In genomic region chr11:62645732-62646494, GRCm38 (mm10) we compare ENCODE assay signal across 8 mouse cellular contexts. TPM values are rescaled to one million over a fixed set of nuclear protein-coding genes. Genes with fewer than 3 reads are reported as not detected.
DNase-seq lines count a peak whose midpoint lies in the region; ATAC-seq and TF ChIP-seq lines count a peak whose summit lies in the region.

No protein-coding gene starts in this region.

- TF ChIP-seq POLR2A in MEL (IDR thresholded peaks at IDR 0.05; ENCODE audit: control insufficient read depth in 1 of 2, insufficient read depth in 1 of 2, low read depth in 1 of 2, low read length in 2 of 2, poor library complexity in 1 of 2) = no peak

- H3K4me1 ChIP-seq in MEL (ENCODE audit: control insufficient read depth in 1 of 2, insufficient read depth in 2 of 2, low read length in 2 of 2) = peaks cover 20 to 37% of the 10 kb centered on the region in 2 experiments
- peaks cover 43% of the 10 kb centered on the region for H3K4me1 ChIP-seq in hindbrain, embryonic 16.5 days (ENCODE audit: control insufficient read depth, insufficient read depth, low read depth, low read length)
- H3K4me1 ChIP-seq in liver, embryonic 13.5 days (replicated peaks) = peaks cover 77% of the 10 kb centered on the region
- H3K4me1 ChIP-seq in neural tube, embryonic 13.5 days (replicated peaks) = peaks cover 67% of the 10 kb centered on the region

- peak; percentile 62 for DNase-seq in adrenal gland, adult 2 months
- no peak for DNase-seq in adrenal gland, postnatal 4 days (ENCODE audit: low spot score in 2 of 2)
- DNase-seq in MEL (ENCODE audit: low read depth, low spot score) = peak; percentile 94
- no peak for DNase-seq in liver, embryonic 13.5 days
- no peak for DNase-seq in thymus, postnatal 25 days

- peak overlapping the region; percentile 93 for H3K4me2 ChIP-seq in hindbrain, embryonic 16.5 days (ENCODE audit: low read length)
- H3K4me2 ChIP-seq in liver, embryonic 13.5 days = peak overlapping the region; percentile 99
- H3K4me2 ChIP-seq in neural tube, embryonic 13.5 days = peak overlapping the region; percentile 97

- H3K27ac ChIP-seq in MEL (ENCODE audit: control insufficient read depth, low read depth, low read length) = peak overlapping the region; percentile 59
- 0 out of 2 replicates have a peak overlapping the region, but pooled peaks have one; percentile 11 for H3K27ac ChIP-seq in hindbrain, embryonic 16.5 days (ENCODE audit: low read depth, low read length)
- H3K27ac ChIP-seq in liver, embryonic 13.5 days = peak overlapping the region; percentile 34
- peak overlapping the region; percentile 46 for H3K27ac ChIP-seq in neural tube, embryonic 13.5 days (replicated peaks)

- TF ChIP-seq EP300 in MEL (IDR thresholded peaks at IDR 0.05; ENCODE audit: low read depth in 1 of 2, low read length in 2 of 2) = peak; percentile 64 to 86

- H3K36me3 ChIP-seq in MEL (ENCODE audit: control insufficient read depth in 1 of 2, insufficient read depth in 2 of 2, low read length in 2 of 2) = peaks cover 0 to 28% of the 10 kb centered on the region in 2 experiments; a peak in 3 of 4 replicates
- no peaks in the 10 kb centered on the region for H3K36me3 ChIP-seq in hindbrain, embryonic 16.5 days (ENCODE audit: control insufficient read depth, insufficient read depth, low read length)
- H3K36me3 ChIP-seq in liver, embryonic 13.5 days = no peaks in the 10 kb centered on the region
- H3K36me3 ChIP-seq in neural tube, embryonic 13.5 days = no peaks in the 10 kb centered on the region

- ATAC-seq in frontal cortex, adult (ENCODE audit: low TSS enrichment) = peak; percentile 55
- ATAC-seq in hindbrain, embryonic 16.5 days = no peak
- ATAC-seq in liver, embryonic 13.5 days (ENCODE audit: low read depth) = no peak
- ATAC-seq in neural tube, embryonic 13.5 days (ENCODE audit: low read depth) = no peak

- no peaks in the 10 kb centered on the region for H3K27me3 ChIP-seq in MEL (ENCODE audit: control insufficient read depth in 1 of 2, insufficient read depth in 2 of 2, low read length in 2 of 2)
- H3K27me3 ChIP-seq in hindbrain, embryonic 16.5 days (replicated peaks; ENCODE audit: control insufficient read depth, insufficient read depth, low read length) = no peaks in the 10 kb centered on the region
- H3K27me3 ChIP-seq in liver, embryonic 13.5 days = peaks cover 7% of the 10 kb centered on the region; the same call in 1 of the 2 replicates
- H3K27me3 ChIP-seq in neural tube, embryonic 13.5 days = no peaks in the 10 kb centered on the region

- no peak for TF ChIP-seq RAD21 in MEL (IDR thresholded peaks at IDR 0.05; ENCODE audit: low read depth, low read length)

- peaks cover 7% of the 10 kb centered on the region for H3K79me2 ChIP-seq in MEL (ENCODE audit: control insufficient read depth, insufficient read depth, low read length, poor library complexity)

- no peaks in the 10 kb centered on the region for H3K9me3 ChIP-seq in MEL (replicated peaks; ENCODE audit: insufficient read depth, low read length)
- H3K9me3 ChIP-seq in hindbrain, embryonic 16.5 days (ENCODE audit: control insufficient read depth, low read length) = no peaks in the 10 kb centered on the region
- no peaks in the 10 kb centered on the region for H3K9me3 ChIP-seq in liver, embryonic 13.5 days (replicated peaks)
- H3K9me3 ChIP-seq in neural tube, embryonic 13.5 days = no peaks in the 10 kb centered on the region

- peak overlapping the region; percentile 3 to 87; a peak in 3 of 4 replicates for H3K4me3 ChIP-seq in MEL (ENCODE audit: control insufficient read depth in 1 of 2, insufficient read depth in 1 of 2, low read depth in 2 of 2, low read length in 2 of 2)
- H3K4me3 ChIP-seq in hindbrain, embryonic 16.5 days (ENCODE audit: low read length) = peak overlapping the region; percentile 27
- no peak overlapping the region for H3K4me3 ChIP-seq in liver, embryonic 13.5 days (replicated peaks)
- H3K4me3 ChIP-seq in neural tube, embryonic 13.5 days = peak overlapping the region; percentile 73

- no peak for TF ChIP-seq CTCF in MEL (IDR thresholded peaks at IDR 0.05 in 2 of 3, conservative IDR thresholded peaks at IDR 0.05 in 1 of 3; ENCODE audit: control insufficient read depth in 1 of 3, insufficient read depth in 1 of 3, low read depth in 2 of 3, low read length in 3 of 3, poor library complexity in 1 of 3, severe bottlenecking in 1 of 3)

- peak overlapping the region; percentile 6; the same call in 1 of the 2 replicates for H3K9ac ChIP-seq in MEL (ENCODE audit: control insufficient read depth, low read depth, low read length, poor library complexity, severe bottlenecking)
- peak overlapping the region; percentile 49 for H3K9ac ChIP-seq in hindbrain, embryonic 16.5 days (ENCODE audit: low read depth, low read length)
- peak overlapping the region; percentile 26; the same call in 1 of the 2 replicates for H3K9ac ChIP-seq in liver, embryonic 13.5 days
- peak overlapping the region; percentile 17 for H3K9ac ChIP-seq in neural tube, embryonic 13.5 days

- 26% methylated on average over 8 of the region's 8 CpGs for WGBS in hindbrain, embryonic 16.5 days
- 28% methylated on average over 8 of the region's 8 CpGs for WGBS in liver, embryonic 13.5 days (ENCODE audit: insufficient replicate concordance)
- WGBS in neural tube, embryonic 13.5 days = 34% methylated on average over 8 of the region's 8 CpGs

TF ChIP-seq in MEL, 35 proteins besides CTCF, POLR2A, EP300 and RAD21 (continues in another document):
- TF ChIP-seq POLR2AphosphoS2 (IDR thresholded peaks at IDR 0.05; ENCODE audit: low read length) (no peak), ELF1 (IDR thresholded peaks at IDR 0.05; ENCODE audit: low read depth, low read length) (no peak; the same call in 1 of the 2 replicates), GATA1 (IDR thresholded peaks at IDR 0.05; ENCODE audit: low read depth, low read length) (no peak), ETS1 (IDR thresholded peaks at IDR 0.05; ENCODE audit: low read depth, low read length) (peak; percentile 66; the same call in 1 of the 2 replicates), RCOR1 (IDR thresholded peaks at IDR 0.05; ENCODE audit: low read depth, low read length) (peak; percentile 15; the same call in 1 of the 2 replicates), MYC (IDR thresholded peaks at IDR 0.05; ENCODE audit: low read depth, low read length) (no peak), UBTF (IDR thresholded peaks at IDR 0.05; ENCODE audit: borderline replicate concordance, insufficient read depth, low read depth, low read length) (no peak), NELFE (IDR thresholded peaks at IDR 0.05; ENCODE audit: low read depth, low read length) (no peak), POLR2AphosphoS5 (IDR thresholded peaks at IDR 0.05; ENCODE audit: borderline replicate concordance, low read depth, low read length) (no peak), MAFK (IDR thresholded peaks at IDR 0.05; ENCODE audit: borderline replicate concordance, low read depth, low read length) (no peak), TAL1 (IDR thresholded peaks at IDR 0.05; ENCODE audit: low read length) (no peak), NRF1 (IDR thresholded peaks at IDR 0.05; ENCODE audit: insufficient read depth, low read depth, low read length, poor library complexity, severe bottlenecking) (no peak), TBP (IDR thresholded peaks at IDR 0.05; ENCODE audit: low read depth, low read length) (no peak), USF1 (IDR thresholded peaks at IDR 0.05; ENCODE audit: low read depth, low read length) (no peak), ZNF384 (IDR thresholded peaks at IDR 0.05; ENCODE audit: low read depth, low read length) (no peak), CHD1 (IDR thresholded peaks at IDR 0.05; ENCODE audit: low read depth, low read length) (no peak), SMC3 (IDR thresholded peaks at IDR 0.05; ENCODE audit: low read depth, low read length) (no peak), MEF2A (IDR thresholded peaks at IDR 0.05; ENCODE audit: extremely low read depth, insufficient replicate concordance, low read depth, low read length, poor library complexity, severe bottlenecking) (no peak), SIN3A (IDR thresholded peaks at IDR 0.05; ENCODE audit: low read length) (peak; percentile 84), ZKSCAN1 (IDR thresholded peaks at IDR 0.05; ENCODE audit: low read depth, low read length) (no peak), ZC3H11A (IDR thresholded peaks at IDR 0.05; ENCODE audit: low read depth, low read length) (no peak), MAX (IDR thresholded peaks at IDR 0.05; ENCODE audit: low read length) (0 out of 2 replicates have a peak, but pooled peaks have one; percentile 46), GABPA (IDR thresholded peaks at IDR 0.05; ENCODE audit: low read depth, low read length) (no peak), TCF12 (IDR thresholded peaks at IDR 0.05; ENCODE audit: low read depth, low read length) (0 out of 2 replicates have a peak, but pooled peaks have one; percentile 44), MAZ (IDR thresholded peaks at IDR 0.05; ENCODE audit: low read depth, low read length) (peak; percentile 85), JUND (IDR thresholded peaks at IDR 0.05; ENCODE audit: low read depth, low read length) (no peak)

RNA-seq across cellular contexts. Expression of gene Lrrc75a, which starts 2.4 kb away (rescaled TPM):
- total RNA-seq in adrenal gland, adult 2 months (2021) = 10 to 100 TPM; 17.5 to 40.5 TPM
- 46.9 and 73.5 TPM in 2 replicates for polyA plus RNA-seq in adrenal gland, adult 2 months (2012; rRNA removed)
- 10 to 100 TPM; 47.8 to 53.0 TPM for total RNA-seq in adrenal gland, postnatal 4 days (2021)
- total RNA-seq in MEL (2012; rRNA removed) = 6.0 and 7.0 TPM in 2 replicates
- 1 to 10 TPM in 1 of 2 experiments, not detected in 1; 8.9 TPM for polyA plus RNA-seq in MEL (2012; ENCODE audit: insufficient read depth in 1 of 2, insufficient read length in 2 of 2, low read depth in 1 of 2, low replicate concordance in 2 of 2, missing spikeins in 1 of 2)
- 8.4 and 9.7 TPM in 2 replicates for polyA plus RNA-seq in hindbrain, embryonic 16.5 days (2015; fragmentation: Nextera tagmentation; extraction: Ambion mirVana)
- polyA plus RNA-seq in liver, embryonic 13.5 days (2015; fragmentation: Nextera tagmentation; extraction: Ambion mirVana) = 1.3 and 1.4 TPM in 2 replicates
- polyA plus RNA-seq in neural tube, embryonic 13.5 days (2015; fragmentation: Nextera tagmentation; extraction: Ambion mirVana) = 8.5 and 8.9 TPM in 2 replicates

RNA-seq across cellular contexts. Expression of gene Mmgt2, which starts 2.6 kb away (rescaled TPM):
- 10 to 100 TPM; 34.5 to 47.3 TPM for total RNA-seq in adrenal gland, adult 2 months (2021)
- 87.2 and 88.1 TPM in 2 replicates for polyA plus RNA-seq in adrenal gland, adult 2 months (2012; rRNA removed)
- 10 to 100 TPM; 49.0 to 53.5 TPM for total RNA-seq in adrenal gland, postnatal 4 days (2021)
- 21.8 and 24.1 TPM in 2 replicates for total RNA-seq in MEL (2012; rRNA removed)
- 10 to 100 TPM in 1 of 2 experiments, not detected in 1; 51.9 TPM for polyA plus RNA-seq in MEL (2012; ENCODE audit: insufficient read depth in 1 of 2, insufficient read length in 2 of 2, low read depth in 1 of 2, low replicate concordance in 2 of 2, missing spikeins in 1 of 2)
- polyA plus RNA-seq in hindbrain, embryonic 16.5 days (2015; fragmentation: Nextera tagmentation; extraction: Ambion mirVana) = 26.4 and 26.7 TPM in 2 replicates
- 12.2 and 12.3 TPM in 2 replicates for polyA plus RNA-seq in liver, embryonic 13.5 days (2015; fragmentation: Nextera tagmentation; extraction: Ambion mirVana)
- 21.4 and 25.6 TPM in 2 replicates for polyA plus RNA-seq in neural tube, embryonic 13.5 days (2015; fragmentation: Nextera tagmentation; extraction: Ambion mirVana)

Comparison
In these comparisons a context has a peak if more than half of its experiments do, and no peak if none do; other contexts are left out.
1. DNase-seq: peak in adrenal gland, adult 2 months (single experiment) and MEL (single experiment); none in adrenal gland, postnatal 4 days (0 of 2), liver, embryonic 13.5 days (single experiment) and thymus, postnatal 25 days (single experiment).
2. Peak in every context shown above with its lines, with median percentiles within 50 percentile points of each other: H3K27ac ChIP-seq, H3K9ac ChIP-seq and H3K4me2 ChIP-seq.